Mouse (Mus musculus) hindbrain, embryonic 15.5 days (tissue): ENCODE results near the gene Arhgef10l. TPM values are rescaled to one million over a fixed set of nuclear protein-coding genes. Genes with fewer than 3 reads are reported as not detected.

Experiments
- ATAC-seq: fragments of 200-750 bp; cut with Nextera tagmentation; 2 replicates; pipeline ENCODE4 v1.8.0; 2017; ENCODE audit warnings: low read depth, moderate number of reproducible peaks, moderate TSS enrichment; ENCODE audit not compliant: low FRiP score
- H3K27ac ChIP-seq: fragments of 300-500 bp; sonication (generic); replicated peaks from 2 replicates; pipeline ENCODE4 v1.5.1; 2015; ENCODE audit warnings: mild to moderate bottlenecking, inconsistent platforms
- H3K27me3 ChIP-seq: fragments of 300-500 bp; sonication (generic); 2 replicates; pipeline ENCODE4 v1.6.1; 2015; ENCODE audit warnings: control low read depth, inconsistent platforms
- H3K36me3 ChIP-seq: fragments of 300-500 bp; sonication (generic); 2 replicates; pipeline ENCODE4 v1.6.1; 2015; ENCODE audit warnings: control low read depth, inconsistent platforms
- H3K4me1 ChIP-seq: fragments of 300-500 bp; sonication (generic); replicated peaks from 2 replicates; pipeline ENCODE4 v1.6.1; 2015; ENCODE audit warnings: control low read depth, inconsistent platforms
- H3K4me2 ChIP-seq: fragments of 300-500 bp; sonication (generic); 2 replicates; pipeline ENCODE4 v1.6.1; 2015; ENCODE audit warnings: moderate library complexity, mild to moderate bottlenecking, inconsistent platforms
- H3K4me3 ChIP-seq: fragments of 300-500 bp; sonication (generic); 2 replicates; pipeline ENCODE4 v1.5.1; 2015; ENCODE audit warnings: mild to moderate bottlenecking, inconsistent platforms
- H3K9ac ChIP-seq: fragments of 300-500 bp; sonication (generic); 2 replicates; pipeline ENCODE4 v1.6.1; 2015; ENCODE audit warnings: inconsistent platforms
- H3K9me3 ChIP-seq: fragments of 300-500 bp; sonication (generic); 2 replicates; pipeline ENCODE4 v1.6.1; 2016; ENCODE audit warnings: control low read depth, inconsistent platforms
- WGBS: fragments of 180-500 bp; shearing (Covaris S2); methylation state at CpG from one replicate; pipeline ENCODE4 v1.1.7; 2015; 5-methylcytosine and 5-hydroxymethylcytosine counted together
- polyA plus RNA-seq: library from polyadenylated mRNA; unstranded; fragments of >200 nt; fragmentation: Nextera tagmentation; extraction: Ambion mirVana; gene quantifications from 2 replicates; pipeline ENCODE4 v1.2.1, GENCODE M21; 2015

Arhgef10l gene
- polyA plus RNA-seq, 1 experiment from 2014 or later: 28.2 TPM

DNA sequence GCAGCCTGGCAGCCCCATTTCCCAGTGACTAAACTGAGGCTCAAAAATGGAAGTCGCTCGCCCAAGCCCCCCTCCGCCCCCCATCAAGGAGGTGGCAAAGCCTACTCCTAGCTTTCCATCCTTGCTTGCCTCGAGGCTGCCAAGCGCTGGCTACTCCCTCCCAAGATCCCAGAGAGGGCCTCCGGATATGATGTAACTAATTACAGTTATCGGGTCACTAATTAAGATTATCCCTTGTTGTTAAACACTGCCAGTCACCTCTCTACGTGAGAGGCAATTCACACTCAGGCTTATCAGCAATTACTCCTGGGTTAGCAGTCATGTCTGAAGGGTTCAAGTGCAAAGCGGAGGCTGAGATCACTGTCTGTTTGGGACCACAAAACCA lies 16.6 kb downstream of the Arhgef10l start:
- 17% methylated on average over 9 of the region's 9 CpGs for WGBS
- Histone ChIP-seq H3K4me1 (peaks cover 49% of the 10 kb centered on the region), H3K9me3 (no peaks in the 10 kb centered on the region)

GRCm38 (mm10) chr4:140648443-140649206 lies 17.2 kb downstream of the Arhgef10l start:
- Histone ChIP-seq H3K4me2 (peak overlapping the region; percentile 73), H3K27me3 (no peaks in the 10 kb centered on the region), H3K4me1 (peaks cover 54% of the 10 kb centered on the region), H3K9ac (peak overlapping the region; percentile 98), H3K4me3 (peak overlapping the region; percentile 71), H3K36me3 (no peaks in the 10 kb centered on the region), H3K9me3 (no peaks in the 10 kb centered on the region), H3K27ac (peak overlapping the region; percentile 98)
- WGBS: 0% methylated on average over 19 of the region's 50 CpGs
- peak; percentile 63 for ATAC-seq

More for the DNA sequence above, 16.6 kb downstream of the Arhgef10l start:
- ATAC-seq: no peak
- Histone ChIP-seq H3K27me3 (no peaks in the 10 kb centered on the region), H3K4me3 (peak overlapping the region; percentile 71), H3K9ac (peak overlapping the region; percentile 98), H3K27ac (peak overlapping the region; percentile 98), H3K4me2 (peak overlapping the region; percentile 73), H3K36me3 (no peaks in the 10 kb centered on the region)

DNA sequence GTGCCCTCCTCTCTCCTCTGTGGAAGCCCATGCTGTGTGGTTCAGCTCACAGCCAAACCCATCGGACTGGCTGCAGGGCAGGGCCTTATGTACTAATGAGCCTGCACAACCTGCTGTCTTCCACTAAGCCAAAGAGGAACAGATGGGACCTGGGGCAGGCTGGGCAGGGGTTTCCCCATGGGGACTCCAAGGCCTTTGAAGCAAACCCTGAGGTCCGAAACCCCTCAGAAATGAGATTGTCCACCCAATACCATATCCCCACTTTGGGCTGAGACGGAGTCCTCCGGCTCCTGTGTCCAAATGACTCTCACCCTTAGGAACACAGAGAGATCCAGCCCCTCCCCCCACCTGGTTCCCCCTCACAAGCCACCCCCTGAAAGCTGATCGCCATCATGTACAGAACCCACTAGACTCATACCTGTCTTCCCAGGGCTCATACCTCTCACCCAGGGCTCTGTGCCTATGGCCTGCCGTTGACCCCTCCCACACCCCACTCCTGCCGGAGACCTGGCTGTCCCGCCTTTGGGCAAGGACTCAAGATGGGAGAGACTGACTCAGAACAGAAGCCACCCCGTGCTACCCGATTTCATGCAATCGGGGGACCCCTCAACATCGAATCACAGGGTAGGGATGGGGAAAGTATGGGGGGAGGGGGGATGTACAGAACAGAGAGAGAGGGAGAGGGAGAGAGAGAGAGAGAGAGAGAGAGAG lies 17.9 kb downstream of the Arhgef10l start:
- peak overlapping the region; percentile 98 for H3K27ac ChIP-seq
- WGBS: 1% methylated on average over 12 of the region's 12 CpGs
- peaks cover 54% of the 10 kb centered on the region for H3K4me1 ChIP-seq
- H3K27me3 ChIP-seq: no peaks in the 10 kb centered on the region
- peak overlapping the region; percentile 73 for H3K4me2 ChIP-seq
- peak overlapping the region; percentile 71 for H3K4me3 ChIP-seq
- peak; percentile 66 for ATAC-seq
- no peaks in the 10 kb centered on the region for H3K36me3 ChIP-seq
- H3K9ac ChIP-seq: peak overlapping the region; percentile 98
- H3K9me3 ChIP-seq: no peaks in the 10 kb centered on the region

DNA sequence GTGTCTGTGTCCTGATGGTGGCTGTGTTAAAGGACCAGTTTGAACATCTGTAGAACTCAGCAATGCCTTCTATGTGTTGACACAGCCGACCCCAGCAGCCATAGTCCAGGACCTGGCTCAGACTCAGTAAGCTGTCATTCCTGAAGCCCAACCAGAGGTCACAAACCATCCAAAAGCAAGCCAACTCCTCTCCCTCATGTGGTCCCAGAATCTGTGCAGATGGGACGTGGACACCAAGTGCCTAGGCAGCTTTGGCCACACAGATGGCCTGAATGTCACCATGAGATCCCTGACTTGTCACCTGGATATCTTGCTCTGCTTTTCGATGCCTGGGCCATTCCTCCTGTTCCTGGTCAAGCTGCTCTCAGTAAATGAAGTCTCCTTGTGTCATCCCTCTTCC lies 20.2 kb downstream of the Arhgef10l start:
- Histone ChIP-seq H3K9me3 (no peaks in the 10 kb centered on the region), H3K4me1 (peaks cover 71% of the 10 kb centered on the region), H3K4me3 (no peak overlapping the region), H3K27ac (no peak overlapping the region), H3K36me3 (no peaks in the 10 kb centered on the region), H3K4me2 (no peak overlapping the region), H3K9ac (no peak overlapping the region), H3K27me3 (no peaks in the 10 kb centered on the region)
- ATAC-seq: no peak
- 95% methylated on average over 3 of the region's 3 CpGs for WGBS

GRCm38 (mm10) chr4:140644701-140645100 lies 21.1 kb downstream of the Arhgef10l start:
- no peak for ATAC-seq
- H3K4me3 ChIP-seq: no peak overlapping the region
- no peaks in the 10 kb centered on the region for H3K36me3 ChIP-seq
- no peaks in the 10 kb centered on the region for H3K27me3 ChIP-seq
- no peak overlapping the region for H3K9ac ChIP-seq
- H3K9me3 ChIP-seq: no peaks in the 10 kb centered on the region
- 9% methylated on average over 3 of the region's 3 CpGs for WGBS
- peak overlapping the region; percentile 21 for H3K4me2 ChIP-seq
- H3K4me1 ChIP-seq: peaks cover 73% of the 10 kb centered on the region
- H3K27ac ChIP-seq: no peak overlapping the region; the same call in 1 of the 2 replicates

GRCm38 (mm10) chr4:140644276-140644675 lies 21.5 kb downstream of the Arhgef10l start:
- H3K4me2 ChIP-seq: peak overlapping the region; percentile 21
- no peaks in the 10 kb centered on the region for H3K9me3 ChIP-seq
- H3K9ac ChIP-seq: no peak overlapping the region
- H3K27me3 ChIP-seq: no peaks in the 10 kb centered on the region
- peaks cover 73% of the 10 kb centered on the region for H3K4me1 ChIP-seq
- H3K27ac ChIP-seq: no peak overlapping the region; the same call in 1 of the 2 replicates
- ATAC-seq: no peak
- no peaks in the 10 kb centered on the region for H3K36me3 ChIP-seq
- WGBS: 27% methylated on average over 6 of the region's 6 CpGs
- H3K4me3 ChIP-seq: no peak overlapping the region

GRCm38 (mm10) chr4:140642378-140642777 lies 23.4 kb downstream of the Arhgef10l start:
- 90% methylated on average over 4 of the region's 4 CpGs for WGBS
- Histone ChIP-seq H3K9me3 (no peaks in the 10 kb centered on the region), H3K27ac (peak overlapping the region; percentile 56), H3K36me3 (no peaks in the 10 kb centered on the region), H3K4me1 (peaks cover 67% of the 10 kb centered on the region), H3K4me2 (no peak overlapping the region), H3K27me3 (no peaks in the 10 kb centered on the region), H3K9ac (no peak overlapping the region), H3K4me3 (no peak overlapping the region)
- ATAC-seq: no peak

- ATAC-seq: no peak
- Histone ChIP-seq H3K4me1 (peaks cover 58% of the 10 kb centered on the region), H3K27me3 (no peaks in the 10 kb centered on the region), H3K4me3 (no peak overlapping the region), H3K36me3 (no peaks in the 10 kb centered on the region), H3K9ac (no peak overlapping the region), H3K4me2 (no peak overlapping the region), H3K27ac (peak overlapping the region; percentile 56), H3K9me3 (no peaks in the 10 kb centered on the region)
- 55% methylated on average over 5 of the region's 5 CpGs for whole genome bisulfite sequencing
Observed at GRCm38 (mm10) chr4:140641414-140641918, 24.3 kb downstream of the Arhgef10l start.

DNA sequence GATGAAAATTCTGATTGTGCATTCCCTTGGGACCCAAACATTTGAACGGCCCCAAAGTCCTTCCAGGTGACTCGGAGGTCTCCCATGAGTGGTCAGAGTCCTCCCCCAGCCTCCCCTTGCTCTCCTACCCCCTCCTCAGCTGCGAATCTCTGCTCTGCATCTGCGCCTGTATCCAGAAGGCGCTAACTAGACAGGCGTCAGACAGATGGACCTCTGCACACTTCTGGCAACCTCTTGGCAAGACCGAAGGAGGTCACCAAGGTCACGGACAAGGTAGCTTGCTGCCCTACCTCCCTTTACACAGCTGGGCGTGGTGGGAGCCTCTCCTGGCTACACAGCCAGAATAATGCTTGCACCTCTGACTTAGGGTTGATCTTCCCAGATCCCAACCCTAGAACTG lies 25.1 kb downstream of the Arhgef10l start:
- Histone ChIP-seq H3K27ac (no peak overlapping the region), H3K9me3 (no peaks in the 10 kb centered on the region), H3K4me1 (peaks cover 50% of the 10 kb centered on the region), H3K36me3 (no peaks in the 10 kb centered on the region), H3K9ac (no peak overlapping the region), H3K4me2 (no peak overlapping the region), H3K27me3 (no peaks in the 10 kb centered on the region), H3K4me3 (no peak overlapping the region)
- 86% methylated on average over 9 of the region's 9 CpGs for WGBS
- ATAC-seq: no peak

GRCm38 (mm10) chr4:140640242-140640523 lies 25.6 kb downstream of the Arhgef10l start:
- H3K4me1 ChIP-seq: peaks cover 45% of the 10 kb centered on the region
- no peaks in the 10 kb centered on the region for H3K27me3 ChIP-seq
- H3K36me3 ChIP-seq: no peaks in the 10 kb centered on the region

GRCm38 (mm10) chr4:140639431-140640241 lies 26.2 kb downstream of the Arhgef10l start:
- Histone ChIP-seq H3K4me2 (no peak overlapping the region), H3K4me3 (no peak overlapping the region), H3K4me1 (peaks cover 40% of the 10 kb centered on the region), H3K9ac (no peak overlapping the region), H3K36me3 (no peaks in the 10 kb centered on the region), H3K27ac (no peak overlapping the region), H3K9me3 (no peaks in the 10 kb centered on the region), H3K27me3 (no peaks in the 10 kb centered on the region)
- no peak for ATAC-seq
- WGBS: 87% methylated on average over 28 of the region's 28 CpGs

More at GRCm38 (mm10) chr4:140640242-140640523, 25.6 kb downstream of the Arhgef10l start:
- no peak for ATAC-seq
- 87% methylated on average over 8 of the region's 8 CpGs for WGBS
- Histone ChIP-seq H3K4me2 (no peak overlapping the region), H3K9me3 (no peaks in the 10 kb centered on the region), H3K9ac (no peak overlapping the region), H3K4me3 (no peak overlapping the region), H3K27ac (no peak overlapping the region)

DNA sequence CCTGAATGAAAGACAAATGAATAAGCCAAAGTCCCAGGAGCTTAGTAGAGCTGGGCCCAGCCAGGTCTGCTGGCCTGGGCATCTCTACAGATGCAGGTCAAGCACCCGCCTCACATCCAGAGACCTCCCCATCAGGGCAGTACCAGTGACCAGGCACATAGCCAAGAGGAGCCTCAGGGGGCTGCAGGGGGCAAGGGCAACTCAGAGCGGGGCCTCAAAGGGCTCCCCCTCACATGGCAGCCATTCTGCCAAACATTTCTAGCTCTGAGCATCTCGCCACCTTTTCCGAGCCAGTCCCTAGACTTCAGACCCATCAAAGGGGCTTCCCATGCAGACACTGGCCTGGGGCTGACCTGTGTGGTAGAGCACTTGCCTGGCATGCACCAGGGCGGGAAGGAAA lies 27.2 kb downstream of the Arhgef10l start:
- no peak overlapping the region for H3K9ac ChIP-seq

More for the DNA sequence above, 27.2 kb downstream of the Arhgef10l start:
- no peaks in the 10 kb centered on the region for H3K36me3 ChIP-seq
- H3K4me1 ChIP-seq: peaks cover 31% of the 10 kb centered on the region
- ATAC-seq: no peak
- no peak overlapping the region for H3K27ac ChIP-seq
- H3K27me3 ChIP-seq: no peaks in the 10 kb centered on the region
- H3K4me3 ChIP-seq: no peak overlapping the region
- no peak overlapping the region for H3K4me2 ChIP-seq
- H3K9me3 ChIP-seq: no peaks in the 10 kb centered on the region
- WGBS: 86% methylated on average over 5 of the region's 5 CpGs
